Mouse (Mus musculus): ENCODE measurements around the gene Tor2a. TPM values are rescaled to one million over a fixed set of nuclear protein-coding genes. Genes with fewer than 3 reads are reported as not detected.

Gene Tor2a
- total RNA-seq, 2 experiments from 2014 or later, result 7.5 to 8.2 TPM

DNA sequence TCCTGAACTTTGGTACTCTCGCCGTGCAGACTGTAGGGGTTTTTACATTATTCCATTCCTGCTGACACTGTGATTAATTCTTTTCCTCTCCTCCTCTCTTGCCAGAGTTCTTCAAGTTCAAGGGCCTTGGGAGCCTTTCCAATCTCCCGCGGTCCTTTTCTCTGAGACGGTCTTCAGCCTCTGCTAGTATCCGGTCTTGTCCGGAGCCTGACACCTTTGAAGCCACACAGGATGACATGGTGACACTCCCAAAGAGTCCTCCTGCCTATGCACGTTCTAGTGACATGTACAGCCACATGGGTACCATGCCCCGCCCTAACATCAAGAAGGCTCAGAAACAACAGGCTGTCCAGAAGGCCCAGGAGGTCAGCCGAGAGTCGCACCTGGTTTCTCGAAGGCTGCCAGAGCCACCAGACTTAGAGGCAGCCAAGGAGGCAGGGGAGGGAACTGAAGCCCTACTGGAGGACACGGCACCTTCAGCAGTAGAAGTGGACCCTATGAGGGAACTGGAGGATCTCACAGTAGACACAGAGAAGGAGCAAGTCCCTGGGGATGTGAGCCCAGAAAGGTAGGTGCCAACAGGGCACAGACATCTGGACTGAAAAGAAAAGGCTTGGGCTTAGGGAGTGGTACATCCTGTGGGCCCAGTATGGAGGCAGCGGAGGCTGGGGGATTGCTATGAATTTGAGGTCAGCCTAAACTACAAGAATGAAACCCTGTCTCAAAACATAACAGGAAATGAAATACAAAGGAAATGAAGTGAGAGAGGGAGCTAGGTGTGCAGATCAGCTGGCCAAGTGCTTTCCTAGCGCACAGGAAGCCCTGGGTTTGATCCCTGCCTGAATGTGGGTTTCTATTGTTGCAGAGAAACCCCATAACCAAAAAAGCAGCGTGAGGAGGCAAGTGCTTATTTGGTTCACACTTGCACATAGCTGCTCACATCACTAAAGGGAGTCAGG, 31.9 kb upstream of the Tor2a start:
- DNase-seq, result no peak
- intact Hi-C loops (cut with DNase I; ENCODE audit: low total_unique reads), result no loop called here

DNA sequence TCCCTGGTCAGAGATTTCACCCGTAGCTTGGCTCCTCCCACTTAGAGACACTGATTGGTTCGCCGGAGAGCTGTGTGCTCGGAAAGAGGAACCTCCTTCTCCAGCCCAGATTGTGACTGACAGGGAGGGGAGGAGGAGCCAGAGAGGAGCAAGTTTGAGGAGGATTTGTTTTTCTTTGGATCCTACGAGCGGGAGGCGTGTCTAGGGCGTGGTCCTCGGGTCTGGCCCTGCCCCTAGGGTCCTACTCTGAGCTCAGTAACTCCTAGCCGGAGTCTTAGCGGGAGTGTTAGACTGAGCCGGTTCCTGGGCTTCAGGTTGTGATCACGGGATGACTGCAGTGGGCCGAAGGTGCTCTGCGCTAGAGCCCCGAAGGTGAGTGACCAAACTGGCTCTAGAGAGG, 29.6 kb upstream of the Tor2a start:
- intact Hi-C loops (cut with DNase I; ENCODE audit: low total_unique reads), result no loop called here
- peak; percentile 92 for DNase-seq

GRCm38 (mm10) chr2:32728463-32728862, 28.6 kb upstream of the Tor2a start:
- intact Hi-C loops (cut with DNase I; ENCODE audit: low total_unique reads), result no loop called here
- no peak for DNase-seq

DNA sequence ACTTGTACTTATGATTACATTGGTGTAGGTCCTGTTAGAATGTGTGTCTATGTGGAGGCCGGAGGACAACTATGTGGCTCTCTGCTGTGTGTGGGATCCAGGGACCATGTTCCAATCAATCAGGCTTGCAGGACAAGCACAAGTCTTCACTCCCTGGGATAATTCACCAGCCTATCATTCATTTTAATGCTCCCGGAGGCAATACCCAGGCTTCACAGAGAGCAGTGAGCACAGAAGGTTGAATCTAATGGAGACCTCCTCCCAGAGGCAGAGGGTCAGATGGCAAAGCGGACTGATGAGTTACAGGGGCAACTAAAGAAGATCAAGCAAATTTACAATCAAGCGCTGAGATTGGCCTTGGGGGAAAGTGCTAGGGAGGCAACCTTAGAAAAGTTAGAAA, 27.5 kb upstream of the Tor2a start:
- intact Hi-C loops (cut with DNase I; ENCODE audit: low total_unique reads), result no loop called here
- DNase-seq, result no peak

- intact Hi-C loops (cut with DNase I; ENCODE audit: low total_unique reads), result no loop called here
- no peak for DNase-seq
Observed at GRCm38 (mm10) chr2:32730854-32731253, 26.2 kb upstream of the Tor2a start.

GRCm38 (mm10) chr2:32731911-32732310, 25.1 kb upstream of the Tor2a start:
- DNase-seq, result no peak
- intact Hi-C loops (cut with DNase I; ENCODE audit: low total_unique reads), result no loop called here

GRCm38 (mm10) chr2:32732695-32733094, 24.3 kb upstream of the Tor2a start:
- intact Hi-C loops (cut with DNase I; ENCODE audit: low total_unique reads), result no loop called here
- DNase-seq, result no peak

DNA sequence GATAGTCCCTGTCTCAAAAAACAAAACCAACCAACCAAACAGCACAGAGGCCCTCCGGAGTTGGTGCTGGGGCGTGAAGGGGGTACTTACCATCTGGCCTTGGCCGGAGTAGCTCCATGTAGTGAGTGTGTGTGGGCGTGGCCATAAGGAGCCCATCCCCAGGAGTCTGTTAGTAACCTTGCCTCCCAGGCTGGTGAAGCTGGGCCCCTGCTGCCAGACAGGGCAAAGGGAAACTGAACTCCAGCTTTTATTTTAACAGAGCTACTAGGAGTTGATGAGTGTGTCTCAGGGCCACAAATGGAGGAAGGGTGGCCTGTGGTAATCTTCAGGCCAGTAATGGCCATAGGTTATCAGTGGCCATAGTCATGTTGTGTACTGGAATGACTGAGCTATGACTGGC, 22.6 kb upstream of the Tor2a start:
- intact Hi-C loops (cut with DNase I; ENCODE audit: low total_unique reads), result no loop called here

DNA sequence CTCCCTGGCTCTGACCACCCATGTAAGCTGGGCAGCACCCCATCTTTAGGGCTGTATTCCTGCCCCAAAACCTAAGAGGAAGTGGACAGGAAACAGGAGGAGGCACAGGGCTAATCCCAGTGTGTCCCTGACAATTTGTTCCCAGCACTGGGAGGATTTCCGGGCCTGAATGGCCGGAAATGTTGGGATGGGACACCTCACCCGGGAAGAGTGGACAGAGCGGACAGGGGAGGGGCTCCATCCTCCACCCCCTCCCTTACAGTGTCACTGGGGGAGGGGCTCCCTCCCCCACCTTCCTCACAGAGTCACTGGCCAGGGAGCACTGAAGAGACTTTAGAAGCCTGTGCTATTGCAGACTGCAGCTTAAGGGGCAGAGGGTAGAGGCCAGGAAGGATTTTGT, 22.1 kb upstream of the Tor2a start:
- DNase-seq, result peak; percentile 44

More for the DNA sequence above, 22.6 kb upstream of the Tor2a start:
- no peak for DNase-seq

DNA sequence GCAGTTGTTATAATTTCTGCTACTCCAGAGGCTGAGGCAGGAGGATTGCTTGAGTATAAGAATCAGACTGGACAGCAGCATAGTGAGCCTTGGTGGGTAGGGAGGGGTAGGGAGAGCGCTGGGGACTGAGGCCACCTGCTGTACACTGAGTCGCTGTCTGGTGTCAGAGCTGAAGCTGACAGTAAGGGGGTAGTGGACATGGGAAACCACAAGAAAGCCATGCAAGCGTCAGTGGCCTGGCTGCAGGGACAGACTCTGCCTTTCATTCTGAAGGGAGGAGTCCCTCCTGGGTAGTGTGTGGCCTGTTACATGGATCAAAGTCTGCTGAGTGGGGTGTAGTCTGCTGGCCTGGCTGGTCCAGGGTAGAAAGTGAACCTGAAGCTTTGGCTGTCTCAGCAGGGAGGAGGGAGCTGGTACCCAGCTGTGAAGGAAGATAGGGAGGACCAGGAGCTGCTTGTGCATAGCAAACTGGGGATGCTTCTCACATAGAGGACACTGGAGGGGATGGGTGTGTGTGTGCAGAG, 20.7 kb upstream of the Tor2a start:
- DNase-seq, result no peak
- intact Hi-C loops (cut with DNase I; ENCODE audit: low total_unique reads), result no loop called here

More for the DNA sequence above, 22.1 kb upstream of the Tor2a start:
- intact Hi-C loops (cut with DNase I; ENCODE audit: low total_unique reads), result no loop called here

DNA sequence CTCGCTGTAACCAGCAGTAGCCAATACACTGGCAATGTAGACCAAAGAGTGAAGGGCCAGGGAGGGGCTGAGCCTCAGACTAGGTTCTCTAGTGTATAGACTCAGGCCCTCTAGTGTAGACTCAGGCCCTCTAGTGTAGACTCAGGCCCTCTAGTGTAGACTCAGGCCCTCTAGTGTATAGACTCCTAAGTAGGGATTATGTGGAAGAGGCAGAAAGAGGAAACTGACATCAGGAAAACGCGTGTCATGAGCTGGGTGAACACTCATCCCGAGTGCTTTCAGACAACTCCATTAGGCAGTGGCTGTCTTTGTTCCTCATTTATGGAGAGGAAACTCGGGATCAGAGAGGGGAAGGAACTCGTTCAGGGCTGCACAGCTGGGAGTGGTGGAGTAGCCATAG, 20.0 kb upstream of the Tor2a start:
- intact Hi-C loops (cut with DNase I; ENCODE audit: low total_unique reads), result no loop called here

DNA sequence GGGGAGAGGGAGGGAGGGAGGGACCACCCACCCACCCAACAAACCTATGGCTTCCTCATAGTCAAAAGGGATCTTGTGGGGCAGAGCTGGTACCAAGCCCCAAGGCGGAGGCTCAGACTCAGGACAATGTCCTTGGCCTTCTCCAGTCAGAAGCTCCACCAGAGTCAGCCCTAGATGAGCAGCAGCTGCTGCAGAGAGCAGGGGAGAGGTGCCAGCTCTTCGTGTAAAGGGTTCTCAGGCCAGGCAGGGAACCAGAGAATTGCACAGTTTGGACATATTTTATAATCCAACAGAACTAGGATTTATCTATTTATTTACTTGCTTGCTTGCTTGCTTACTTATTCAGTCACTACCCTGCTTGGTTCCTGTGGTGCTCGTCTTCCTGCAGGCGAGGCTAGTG, 17.7 kb upstream of the Tor2a start:
- no peak for DNase-seq
- intact Hi-C loops (cut with DNase I; ENCODE audit: low total_unique reads), result no loop called here

More for the DNA sequence above, 20.0 kb upstream of the Tor2a start:
- DNase-seq, result no peak

DNA sequence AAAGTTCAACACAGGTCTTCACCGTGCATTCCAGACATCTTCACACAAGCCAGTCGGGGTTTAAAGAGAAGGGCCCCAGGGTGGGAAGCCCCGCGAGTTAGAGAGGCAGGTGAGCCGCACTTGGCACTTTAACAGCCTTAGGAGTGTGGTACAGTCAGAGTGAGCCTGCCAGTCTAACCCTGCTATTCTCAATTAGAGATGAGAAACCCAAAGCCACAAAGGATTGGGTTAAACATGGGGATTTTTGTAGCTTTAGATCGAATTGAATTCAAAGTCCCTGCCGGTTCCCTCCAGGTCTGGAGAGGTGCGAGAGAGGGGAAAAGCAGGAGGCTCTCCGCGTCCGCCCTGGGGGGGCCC, 16.1 kb upstream of the Tor2a start, which contains the start of gene 6330409D20Rik:
Gene 6330409D20Rik, minus strand, starts transcription at position 101 of the 357 bp plus-strand sequence.
- no peak for DNase-seq
- intact Hi-C loops (cut with DNase I; ENCODE audit: low total_unique reads), result no loop called here

DNA sequence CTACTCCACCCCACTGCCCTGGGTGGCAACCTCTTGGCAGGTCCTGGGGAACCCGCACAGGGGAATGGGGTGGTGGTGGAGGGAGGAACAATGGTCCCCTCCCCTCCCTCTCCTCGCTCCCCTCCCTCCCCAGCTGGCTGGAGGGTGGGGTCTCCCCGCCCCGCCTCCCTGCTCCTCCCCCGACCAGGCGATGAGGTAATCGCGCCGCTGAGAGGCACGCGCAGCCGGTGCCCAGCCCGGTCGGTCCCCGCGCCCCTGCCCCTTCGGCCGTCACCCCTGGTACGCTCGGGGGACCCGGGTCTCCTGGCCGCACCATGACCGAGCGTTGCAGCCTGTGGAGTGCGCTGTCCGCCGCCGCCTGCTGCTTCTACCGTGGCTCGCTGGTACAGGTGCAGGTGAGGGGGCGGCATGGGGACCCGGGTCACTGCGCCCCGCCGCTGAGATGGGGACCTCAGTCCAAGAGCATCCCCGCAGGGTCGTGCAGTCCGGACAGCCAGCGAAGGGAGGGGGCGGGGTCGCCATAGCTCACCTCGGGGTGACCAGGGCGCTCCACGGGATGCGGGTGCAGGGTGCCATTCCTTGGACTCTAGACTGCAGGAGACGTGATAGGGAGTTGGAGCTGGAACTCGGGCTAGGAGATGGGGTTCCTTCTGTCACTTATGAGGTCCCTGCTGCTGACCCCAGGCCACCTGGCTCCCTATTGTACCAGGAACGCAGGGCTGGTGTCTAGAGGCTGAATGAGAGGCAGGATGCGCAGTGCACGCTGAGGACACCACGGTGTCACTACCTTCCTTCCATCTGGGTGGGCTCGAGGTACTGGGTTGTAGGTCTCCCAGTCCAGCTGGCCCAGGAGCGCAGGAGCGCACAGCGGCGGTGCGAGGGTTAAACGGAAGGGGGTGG, 15.5 kb upstream of the Tor2a start:
- intact Hi-C loops (cut with DNase I; ENCODE audit: low total_unique reads), result no loop called here
- peak; percentile 48 for DNase-seq

GRCm38 (mm10) chr2:32742173-32742531, 14.9 kb upstream of the Tor2a start:
- intact Hi-C loops (cut with DNase I; ENCODE audit: low total_unique reads), result no loop called here
- no peak for DNase-seq

- no peak for DNase-seq
- intact Hi-C loops (cut with DNase I; ENCODE audit: low total_unique reads), result no loop called here
Observed at GRCm38 (mm10) chr2:32744272-32744982, 12.6 kb upstream of the Tor2a start.

DNA sequence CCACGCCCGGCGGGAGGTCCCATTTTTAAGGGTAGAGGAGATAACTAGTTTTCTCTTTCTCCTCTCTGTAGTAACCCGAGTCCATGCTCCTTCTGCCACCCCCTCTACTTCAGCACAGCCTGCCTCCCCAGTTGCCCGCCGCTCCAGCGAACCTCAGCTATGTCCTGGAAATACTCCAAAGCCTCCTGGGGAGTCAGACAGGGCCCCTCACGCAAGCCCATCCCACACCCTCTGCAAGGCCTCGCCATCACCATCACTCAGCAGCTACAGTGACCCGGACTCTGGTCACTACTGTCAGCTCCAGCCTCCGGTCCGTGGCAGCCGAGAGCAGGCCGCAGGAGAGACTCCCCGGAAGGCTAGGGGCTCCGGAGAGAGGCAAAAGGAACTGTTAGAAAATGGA, 8.0 kb upstream of the Tor2a start:
- DNase-seq, result no peak
- intact Hi-C loops (cut with DNase I; ENCODE audit: low total_unique reads), result no loop called here

DNA sequence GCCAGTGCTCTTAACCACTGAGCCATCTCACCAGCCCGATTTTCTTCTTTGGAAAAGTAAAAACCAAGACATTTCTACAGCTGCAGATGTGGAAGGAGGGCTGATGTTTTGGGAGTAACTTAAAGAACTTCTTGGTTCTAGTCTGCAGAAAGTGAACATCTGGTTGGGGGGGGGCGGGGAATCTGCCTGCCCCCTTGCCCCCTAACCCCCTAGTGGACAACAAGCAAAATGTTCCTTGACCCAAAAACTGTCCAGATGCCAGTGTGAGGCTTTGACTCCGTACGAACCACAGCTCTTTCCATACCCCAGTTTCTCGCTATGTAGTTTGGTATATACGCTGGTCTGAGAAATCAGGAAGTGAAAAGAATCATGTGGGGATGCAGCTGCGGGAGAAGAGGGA, 6.8 kb upstream of the Tor2a start:
- DNase-seq, result no peak
- intact Hi-C loops (cut with DNase I; ENCODE audit: low total_unique reads), result no loop called here

GRCm38 (mm10) chr2:32750887-32751664, 6.0 kb upstream of the Tor2a start:
- DNase-seq, result no peak
- intact Hi-C loops (cut with DNase I; ENCODE audit: low total_unique reads), result no loop called here

All from gastrocnemius, postnatal 14 days (tissue).